Mouse (Mus musculus) neural tube, embryonic 14.5 days (tissue): ENCODE data around the gene Fancc. TPM values are rescaled to one million over a fixed set of nuclear protein-coding genes. Genes with fewer than 3 reads are reported as not detected.

Experiments used
- ATAC-seq: fragments of 200-750 bp; cut with Nextera tagmentation; 2 replicates; pipeline ENCODE4 v1.8.0; 2017; ENCODE audit warnings: low read depth, mild to moderate bottlenecking, moderate TSS enrichment, moderate library complexity
- H3K27ac ChIP-seq: fragments of 300-500 bp; sonication (generic); 2 replicates; pipeline ENCODE4 v1.5.1; 2014; ENCODE audit warnings: low read depth, mild to moderate bottlenecking, control low read depth, low read length, moderate library complexity, mixed read lengths
- H3K27me3 ChIP-seq: fragments of 300-500 bp; sonication (generic); 2 replicates; pipeline ENCODE4 v1.6.1; 2014; ENCODE audit warnings: low read length; ENCODE audit not compliant: control insufficient read depth, insufficient read depth
- H3K36me3 ChIP-seq: fragments of 300-500 bp; sonication (generic); 2 replicates; pipeline ENCODE4 v1.6.1; 2014; ENCODE audit warnings: low read length, mixed read lengths; ENCODE audit not compliant: control insufficient read depth, insufficient read depth
- H3K4me1 ChIP-seq: fragments of 300-500 bp; sonication (generic); 2 replicates; pipeline ENCODE4 v1.6.1; 2014; ENCODE audit warnings: low read length; ENCODE audit not compliant: control insufficient read depth, insufficient read depth
- H3K4me2 ChIP-seq: fragments of 300-500 bp; sonication (generic); 2 replicates; pipeline ENCODE4 v1.6.1; 2014; ENCODE audit warnings: mild to moderate bottlenecking, low read depth, low read length, control low read depth
- H3K4me3 ChIP-seq: fragments of 300-500 bp; sonication (generic); 2 replicates; pipeline ENCODE4 v1.5.1; 2014; ENCODE audit warnings: low read depth, low read length, control low read depth, mixed read lengths
- H3K9ac ChIP-seq: fragments of 300-500 bp; sonication (generic); replicated peaks from 2 replicates; pipeline ENCODE4 v1.6.1; 2014; ENCODE audit warnings: low read depth, mild to moderate bottlenecking, control low read depth, low read length, mixed read lengths
- H3K9me3 ChIP-seq: fragments of 300-500 bp; sonication (generic); 2 replicates; pipeline ENCODE4 v1.6.1; 2016; ENCODE audit warnings: low read length; ENCODE audit not compliant: control insufficient read depth
- WGBS: fragments of 180-500 bp; shearing (Covaris S2); extraction: QIAGEN DNeasy Blood & Tissue Kit; methylation state at CpG from one replicate; pipeline ENCODE4 v1.1.7; 2014; 5-methylcytosine and 5-hydroxymethylcytosine counted together
- polyA plus RNA-seq: library from polyadenylated mRNA; unstranded; fragments of >200 nt; fragmentation: Nextera tagmentation; extraction: Ambion mirVana; gene quantifications from 2 replicates; pipeline ENCODE4 v1.2.1, GENCODE M21; 2014

The Fancc gene
- polyA plus RNA-seq, 1 experiment from 2014 or later: 14.6 TPM

DNA sequence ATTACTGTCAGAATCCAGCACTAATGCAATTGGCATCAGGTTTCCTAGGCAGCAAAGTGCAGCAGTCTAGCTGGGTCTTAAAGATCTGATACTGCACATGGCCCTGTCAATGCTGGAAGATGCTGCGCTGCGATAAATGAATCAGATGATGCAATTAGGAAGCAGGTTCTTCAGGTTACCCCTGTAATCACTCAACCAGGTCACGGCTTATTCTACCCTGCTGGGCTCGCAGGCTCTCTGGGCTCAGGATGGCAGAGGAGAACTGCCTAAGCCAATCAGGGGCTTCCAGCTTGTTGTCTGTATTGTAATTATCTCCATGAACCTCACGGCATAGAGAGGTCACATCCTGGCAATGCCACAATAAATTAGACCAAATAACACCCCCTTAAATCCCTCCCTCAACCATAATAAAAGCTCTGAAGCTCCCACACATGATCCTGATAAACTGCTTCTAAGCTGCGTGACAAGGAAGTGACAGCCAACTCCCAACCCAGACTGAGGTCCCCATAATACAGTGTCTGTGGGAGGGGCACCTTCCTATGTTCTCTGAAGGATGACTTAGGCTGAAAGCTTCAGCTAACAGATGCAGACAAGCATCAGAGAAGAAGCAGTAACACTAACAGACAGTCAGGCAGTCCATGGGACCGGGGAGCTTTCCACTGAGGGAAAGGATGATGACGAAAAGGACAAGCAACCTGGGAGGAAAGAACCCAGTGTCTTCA, 159.7 kb downstream of the Fancc start:
- H3K4me2 ChIP-seq: no peak overlapping the region; the same call in 1 of the 2 replicates
- ATAC-seq: peak; percentile 54; the same call in 1 of the 2 replicates
- peaks cover 10% of the 10 kb centered on the region; the same call in 1 of the 2 replicates for H3K4me1 ChIP-seq
- 46% methylated on average over 8 of the region's 8 CpGs for WGBS
- no peaks in the 10 kb centered on the region for H3K9me3 ChIP-seq
- no peaks in the 10 kb centered on the region for H3K27me3 ChIP-seq
- no peak overlapping the region for H3K27ac ChIP-seq
- H3K4me3 ChIP-seq: no peak overlapping the region
- no peaks in the 10 kb centered on the region for H3K36me3 ChIP-seq
- no peak overlapping the region for H3K9ac ChIP-seq

DNA sequence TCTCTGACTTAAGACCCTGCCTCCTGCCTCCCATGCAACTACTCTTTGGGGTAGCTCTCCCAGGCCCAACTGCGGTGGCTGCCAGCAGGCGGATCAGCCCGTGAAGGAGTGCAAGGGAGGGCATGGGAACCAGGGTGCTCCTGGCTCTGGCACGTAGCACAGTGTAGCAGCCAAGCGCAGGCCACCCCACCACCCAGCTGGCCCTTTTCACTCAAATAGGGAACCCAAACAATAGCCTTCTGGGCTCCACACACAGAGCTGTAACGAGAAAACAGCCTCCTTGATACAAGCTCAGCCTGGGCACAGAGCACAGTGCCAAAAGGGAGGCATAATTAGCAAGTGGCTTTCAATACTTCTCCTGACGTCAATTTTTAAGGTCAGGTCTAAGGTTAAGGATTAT, 160.7 kb downstream of the Fancc start:
- H3K27ac ChIP-seq: no peak overlapping the region
- H3K27me3 ChIP-seq: no peaks in the 10 kb centered on the region
- no peak overlapping the region for H3K9ac ChIP-seq
- peak; percentile 89 for ATAC-seq
- no peaks in the 10 kb centered on the region for H3K9me3 ChIP-seq
- H3K4me3 ChIP-seq: no peak overlapping the region
- H3K36me3 ChIP-seq: no peaks in the 10 kb centered on the region
- 30% methylated on average over 7 of the region's 7 CpGs for WGBS
- peaks cover 10% of the 10 kb centered on the region; the same call in 1 of the 2 replicates for H3K4me1 ChIP-seq
- no peak overlapping the region for H3K4me2 ChIP-seq

DNA sequence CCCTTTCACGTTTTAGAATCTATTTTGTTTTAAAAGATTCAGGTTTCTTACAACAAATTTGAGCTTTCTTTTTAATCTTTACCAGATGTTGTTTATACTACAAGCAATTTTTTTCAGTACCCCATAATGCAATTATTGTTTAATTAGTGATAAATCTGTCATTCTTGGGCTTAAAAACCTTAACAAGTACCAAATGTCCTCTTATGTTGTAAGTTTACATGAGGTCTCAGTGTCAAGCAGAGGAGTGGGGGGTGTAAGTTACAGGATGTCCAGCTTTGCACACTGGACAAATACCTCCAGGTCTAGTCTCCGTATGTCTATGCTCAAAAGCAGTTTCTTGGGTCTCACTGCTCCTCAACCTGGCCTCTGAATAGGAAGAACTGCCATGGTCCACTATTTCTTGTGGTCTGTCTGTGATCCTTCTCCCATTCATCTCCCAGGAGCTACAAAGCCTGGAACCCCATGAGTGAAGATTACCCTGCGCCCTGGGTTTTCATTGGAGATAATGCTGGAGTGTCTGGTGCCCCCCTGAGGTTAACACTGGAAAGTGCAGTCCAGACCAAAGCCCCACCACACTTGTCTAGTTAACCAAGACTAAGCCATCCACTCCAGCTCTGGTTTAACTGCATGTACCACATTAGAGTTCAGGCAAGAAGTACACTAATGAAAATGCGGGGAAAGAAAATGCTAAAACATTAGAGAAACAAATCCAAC, 161.5 kb downstream of the Fancc start:
- WGBS: 72% methylated on average over 4 of the region's 4 CpGs
- H3K27me3 ChIP-seq: no peaks in the 10 kb centered on the region
- no peak overlapping the region for H3K27ac ChIP-seq
- H3K4me1 ChIP-seq: peaks cover 10% of the 10 kb centered on the region; the same call in 1 of the 2 replicates
- H3K9me3 ChIP-seq: no peaks in the 10 kb centered on the region
- no peak overlapping the region for H3K4me3 ChIP-seq
- no peak overlapping the region for H3K4me2 ChIP-seq
- no peak for ATAC-seq
- no peak overlapping the region for H3K9ac ChIP-seq
- H3K36me3 ChIP-seq: no peaks in the 10 kb centered on the region

DNA sequence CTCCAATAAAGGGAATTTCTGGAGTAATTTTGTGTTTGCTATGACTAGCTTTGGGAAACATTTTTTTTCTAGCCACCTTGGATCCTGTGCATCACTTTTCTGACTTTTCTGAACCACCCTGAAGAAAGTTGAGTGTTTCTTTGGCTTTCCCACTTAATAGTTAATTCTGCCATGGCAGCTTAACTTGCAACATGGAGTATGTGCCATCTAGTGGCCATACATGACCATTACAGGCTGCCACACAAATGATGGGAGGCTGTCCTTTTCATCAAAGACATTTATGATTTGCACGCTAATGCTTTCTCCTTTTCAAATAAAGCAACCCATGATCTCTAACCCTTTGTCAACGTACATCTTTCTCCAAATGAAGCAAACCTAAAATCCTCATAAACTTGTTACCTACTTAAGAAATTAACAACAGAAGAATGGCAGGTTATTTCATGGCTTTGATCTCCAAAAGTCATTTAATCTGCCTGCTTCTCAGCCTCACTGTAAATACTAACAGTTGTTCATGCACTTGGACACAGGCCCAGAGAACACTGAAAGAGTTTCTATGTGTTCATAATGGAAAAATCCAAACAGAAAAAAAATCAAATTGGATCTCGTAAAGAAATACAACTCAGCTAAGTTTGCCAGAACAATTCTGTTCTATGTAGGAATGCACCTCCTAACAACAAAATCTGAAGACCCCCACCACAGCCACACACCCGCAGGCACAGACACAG, 164.3 kb downstream of the Fancc start:
- ATAC-seq: no peak
- WGBS: 42% methylated on average over 4 of the region's 4 CpGs
- H3K4me3 ChIP-seq: no peak overlapping the region
- H3K9me3 ChIP-seq: no peaks in the 10 kb centered on the region
- H3K4me1 ChIP-seq: peaks cover 14% of the 10 kb centered on the region; the same call in 1 of the 2 replicates
- no peak overlapping the region for H3K27ac ChIP-seq
- H3K4me2 ChIP-seq: no peak overlapping the region
- H3K9ac ChIP-seq: no peak overlapping the region
- H3K27me3 ChIP-seq: no peaks in the 10 kb centered on the region
- no peaks in the 10 kb centered on the region for H3K36me3 ChIP-seq

DNA sequence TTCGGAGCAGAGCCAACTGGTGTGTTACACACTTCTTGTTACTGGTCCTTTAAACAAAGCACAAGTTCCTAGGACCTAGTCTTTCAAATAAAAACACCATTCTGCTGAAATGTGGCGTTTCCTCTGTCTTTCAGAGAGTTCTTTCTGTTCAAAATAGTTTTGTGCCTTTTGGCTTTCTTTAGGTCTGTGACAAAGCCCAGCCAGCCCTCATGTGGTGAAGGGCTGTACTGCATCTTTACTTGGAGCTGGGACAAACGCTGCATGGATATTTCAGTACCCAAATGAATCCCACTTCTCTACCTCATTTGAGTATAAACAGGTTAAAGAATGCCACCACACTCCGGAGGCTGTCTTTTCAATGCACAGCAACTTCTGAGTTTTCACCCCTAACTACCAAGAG, 165.7 kb downstream of the Fancc start:
- no peak for ATAC-seq

DNA sequence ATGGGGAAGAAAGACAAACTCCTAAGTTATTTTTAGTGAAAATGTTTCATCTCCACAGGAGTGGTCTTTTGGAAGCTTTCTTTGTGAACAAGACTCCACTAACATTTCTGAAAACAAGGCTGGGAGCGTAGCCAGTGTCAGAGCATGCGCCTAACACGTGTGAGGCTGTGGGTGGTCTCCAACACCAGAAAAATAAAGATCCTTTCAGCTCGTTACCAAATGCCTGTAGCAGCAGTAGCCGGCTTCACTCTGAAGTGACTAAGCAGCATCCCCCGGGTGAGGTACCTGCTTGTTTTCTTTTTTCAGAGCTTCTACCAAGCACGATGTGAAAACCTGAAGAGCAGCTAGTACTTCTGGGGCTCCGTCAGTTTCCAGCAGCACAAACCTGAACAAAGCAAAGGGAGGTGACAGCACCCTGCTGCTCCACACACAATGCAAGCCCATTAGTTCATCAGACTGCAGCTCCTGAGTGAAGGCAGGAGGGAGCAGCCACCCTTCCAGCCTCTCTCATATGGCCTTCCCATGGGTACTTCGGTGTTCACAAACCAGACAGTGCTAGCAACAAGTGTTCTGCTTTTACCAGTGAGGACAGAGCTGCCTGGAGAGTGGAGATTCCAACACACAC, 166.7 kb downstream of the Fancc start:
- 0 out of 2 replicates have a peak, but pooled peaks cover 5% of the 10 kb centered on the region for H3K4me1 ChIP-seq
- H3K4me3 ChIP-seq: no peak overlapping the region
- ATAC-seq: peak; percentile 16; the same call in 1 of the 2 replicates
- no peaks in the 10 kb centered on the region for H3K9me3 ChIP-seq
- no peak overlapping the region for H3K4me2 ChIP-seq
- H3K27ac ChIP-seq: no peak overlapping the region
- H3K27me3 ChIP-seq: no peaks in the 10 kb centered on the region
- 8% methylated on average over 9 of the region's 9 CpGs for WGBS
- H3K36me3 ChIP-seq: no peaks in the 10 kb centered on the region
- no peak overlapping the region for H3K9ac ChIP-seq

More for the DNA sequence above, 165.7 kb downstream of the Fancc start:
- Histone ChIP-seq H3K4me3 (no peak overlapping the region), H3K4me2 (no peak overlapping the region), H3K36me3 (no peaks in the 10 kb centered on the region), H3K4me1 (0 out of 2 replicates have a peak, but pooled peaks cover 6% of the 10 kb centered on the region), H3K27me3 (no peaks in the 10 kb centered on the region), H3K9me3 (no peaks in the 10 kb centered on the region), H3K27ac (no peak overlapping the region), H3K9ac (no peak overlapping the region)
- WGBS: 41% methylated on average over 4 of the region's 4 CpGs

DNA sequence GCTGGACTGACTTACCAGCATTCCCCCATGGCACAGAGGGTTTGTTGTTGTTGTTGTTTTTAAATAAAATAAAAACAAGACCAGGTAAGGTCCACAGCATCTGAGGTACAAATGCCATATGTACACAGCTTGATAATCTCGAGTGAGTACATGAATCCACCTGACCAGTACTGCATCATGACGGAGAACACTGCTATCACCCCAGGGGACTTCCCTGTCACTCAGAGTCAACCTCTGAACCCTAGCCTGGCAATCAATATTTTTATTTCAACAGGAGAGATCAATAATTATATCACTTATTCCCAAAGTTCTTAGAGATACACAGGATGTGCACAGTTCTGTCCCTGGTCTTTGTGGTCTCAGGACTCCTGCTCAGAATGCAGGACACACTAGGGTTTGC, 171.1 kb downstream of the Fancc start:
- Histone ChIP-seq H3K4me1 (0 out of 2 replicates have a peak, but pooled peaks cover 5% of the 10 kb centered on the region), H3K36me3 (no peaks in the 10 kb centered on the region), H3K27ac (no peak overlapping the region), H3K4me3 (no peak overlapping the region), H3K9me3 (no peaks in the 10 kb centered on the region), H3K4me2 (no peak overlapping the region), H3K27me3 (no peaks in the 10 kb centered on the region), H3K9ac (no peak overlapping the region)
- no peak for ATAC-seq
- 79% methylated on average over 2 of the region's 2 CpGs for WGBS

DNA sequence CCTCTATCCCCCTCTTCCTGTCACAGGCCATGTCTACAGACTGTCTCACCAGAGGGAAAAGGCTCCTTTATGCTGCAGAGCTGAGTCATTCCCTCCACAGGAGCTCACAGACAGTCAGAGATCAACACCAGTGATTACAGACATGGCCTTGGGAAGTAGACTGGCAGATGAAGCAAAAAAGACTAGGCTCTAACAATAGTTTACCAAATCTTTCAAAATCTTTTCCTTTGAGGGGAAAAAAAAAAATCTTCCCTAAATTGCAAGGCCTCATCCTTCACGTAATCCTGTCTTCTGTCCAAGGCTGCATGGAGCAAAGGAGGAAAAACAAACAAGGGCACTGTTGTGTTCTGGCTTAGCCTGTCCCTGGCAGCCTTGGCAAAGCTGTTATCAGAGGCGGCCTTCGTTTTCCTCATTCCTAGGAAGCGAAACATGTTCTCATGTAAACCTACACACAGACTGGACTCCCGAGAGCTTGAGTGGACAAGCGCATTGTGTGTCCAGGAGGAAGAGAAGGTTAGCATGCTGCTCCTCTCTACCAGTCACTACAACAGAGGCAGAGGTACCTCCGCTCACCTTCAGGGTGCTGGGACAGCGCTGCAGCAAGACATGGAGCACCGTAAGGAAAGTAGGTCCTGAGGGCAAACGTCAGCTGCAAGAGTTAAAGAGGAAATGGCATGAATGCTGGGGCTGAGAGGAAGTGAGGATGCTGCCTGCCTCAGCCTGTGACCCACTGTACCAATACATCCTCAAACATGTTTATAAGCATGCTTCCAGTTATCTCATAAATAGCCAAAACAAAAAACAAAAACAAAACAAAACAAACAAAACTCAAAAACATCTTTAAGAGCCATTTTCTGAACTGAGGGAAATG, 171.9 kb downstream of the Fancc start:
- Histone ChIP-seq H3K4me2 (no peak overlapping the region), H3K9ac (no peak overlapping the region), H3K9me3 (no peaks in the 10 kb centered on the region), H3K36me3 (no peaks in the 10 kb centered on the region), H3K27ac (no peak overlapping the region), H3K4me3 (no peak overlapping the region), H3K27me3 (no peaks in the 10 kb centered on the region), H3K4me1 (0 out of 2 replicates have a peak, but pooled peaks cover 5% of the 10 kb centered on the region)
- WGBS: 78% methylated on average over 10 of the region's 10 CpGs
- no peak for ATAC-seq
